Mouse (Mus musculus) ES-Bruce4 (cell line): ENCODE measurements around the gene Prr18.

ENCODE experiments used
- CTCF ChIP-seq: IDR thresholded peaks from one replicate; pipeline ENCODE4 v1.8.1; 2011; ENCODE audit warnings: low read depth, low read length
- POLR2A ChIP-seq: IDR thresholded peaks from one replicate; pipeline ENCODE4 v1.8.1; 2011; ENCODE audit warnings: low read length; ENCODE audit not compliant: insufficient read depth

GRCm38 (mm10) chr17:8298281-8298680 lies 39.0 kb upstream of the Prr18 start:
- TF ChIP-seq POLR2A: no peak
- TF ChIP-seq CTCF: no peak
